Mouse (Mus musculus) right cerebral cortex, postnatal 14 days (tissue): ENCODE data around the gene Cys1.
"Not testable (repeated sequence)": the region's sequence is repeated elsewhere in the genome, so short reads cannot be mapped to it uniquely, and the experiment has no call there.

Experiments used
- DNase-seq: peaks from one replicate; pipeline ENCODE4 v3.0.0; 2022

Cys1 gene

DNA sequence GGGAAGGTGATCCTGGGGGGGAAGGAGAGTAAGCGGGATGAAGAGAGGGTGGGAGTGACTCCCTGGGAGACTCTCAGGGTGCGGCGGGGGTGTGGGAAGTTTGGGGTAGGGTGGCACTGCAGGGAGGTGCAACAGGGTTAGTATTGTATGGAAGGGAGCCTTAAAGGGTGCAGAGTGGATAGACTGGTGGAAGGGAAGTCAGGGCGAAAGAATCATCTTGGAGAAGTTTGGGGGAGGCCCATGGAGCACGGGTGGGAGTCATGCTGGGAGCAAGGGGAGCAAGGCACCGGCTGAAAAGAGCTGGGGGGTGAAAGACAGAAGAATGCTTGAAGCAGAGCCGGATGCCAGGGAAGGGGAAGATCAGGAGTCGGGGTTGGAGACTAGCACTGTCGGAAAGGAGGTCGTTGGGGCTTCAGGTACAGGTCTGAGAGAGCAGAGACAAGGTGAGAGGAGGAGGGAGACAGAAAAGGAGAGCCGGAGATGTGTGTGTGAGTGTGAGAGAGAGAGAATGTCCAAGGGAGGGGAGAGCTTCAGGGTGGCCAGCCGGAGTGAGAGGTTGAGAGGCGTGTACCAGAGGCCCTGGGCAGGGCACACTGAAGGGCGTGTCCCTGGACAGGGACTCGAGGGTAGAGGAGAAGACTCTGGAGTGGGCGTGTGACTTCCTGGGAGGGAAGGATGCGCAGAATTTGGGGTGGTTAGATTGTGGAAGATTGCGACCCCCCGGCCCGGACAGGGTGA is at the start of gene Cys1:
Gene Cys1, minus strand, starts transcription at position 528 of the 738 bp plus-strand sequence.
- DNase-seq = no peak

DNA sequence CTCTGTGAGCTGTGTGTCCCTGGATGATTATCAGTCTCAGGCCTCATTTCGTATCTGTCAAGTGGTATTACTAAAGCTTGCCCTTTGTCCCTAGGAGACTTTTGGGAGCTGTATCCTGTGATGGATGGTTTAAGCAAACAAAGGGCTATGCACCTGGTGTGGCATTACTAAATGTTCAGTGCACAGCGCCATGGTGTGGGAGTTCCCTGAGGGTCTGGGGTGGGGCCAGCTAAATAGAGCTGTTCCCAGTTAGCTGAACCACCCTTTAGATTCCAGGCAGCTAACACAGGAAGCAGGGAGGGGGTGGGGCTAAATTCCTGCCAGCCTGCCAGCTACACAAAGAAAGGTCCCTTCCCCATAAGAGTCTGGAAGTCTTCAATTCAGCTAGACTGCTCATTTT is 42.8 kb upstream of the Cys1 start:
- no peak for DNase-seq

DNA sequence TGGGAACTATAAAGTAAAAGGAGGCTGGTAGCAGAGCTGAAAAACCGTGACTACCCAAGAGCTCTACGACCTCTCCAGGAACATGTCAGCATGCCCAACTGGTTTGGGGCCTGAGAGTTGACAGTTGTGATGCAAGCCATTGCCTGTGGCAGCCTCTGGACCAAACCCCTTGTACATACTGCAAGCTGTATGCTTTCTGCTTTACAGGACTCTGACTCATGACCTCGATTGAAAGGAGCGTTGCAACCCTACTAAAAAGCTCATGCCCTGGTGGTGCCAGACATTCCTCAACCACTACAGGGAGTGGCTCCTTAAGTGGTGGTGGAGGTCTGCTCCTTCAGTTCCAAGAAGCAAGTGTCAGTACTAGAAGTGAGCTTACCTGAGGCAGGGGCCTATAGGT is 42.2 kb upstream of the Cys1 start:
- DNase-seq = no peak

DNA sequence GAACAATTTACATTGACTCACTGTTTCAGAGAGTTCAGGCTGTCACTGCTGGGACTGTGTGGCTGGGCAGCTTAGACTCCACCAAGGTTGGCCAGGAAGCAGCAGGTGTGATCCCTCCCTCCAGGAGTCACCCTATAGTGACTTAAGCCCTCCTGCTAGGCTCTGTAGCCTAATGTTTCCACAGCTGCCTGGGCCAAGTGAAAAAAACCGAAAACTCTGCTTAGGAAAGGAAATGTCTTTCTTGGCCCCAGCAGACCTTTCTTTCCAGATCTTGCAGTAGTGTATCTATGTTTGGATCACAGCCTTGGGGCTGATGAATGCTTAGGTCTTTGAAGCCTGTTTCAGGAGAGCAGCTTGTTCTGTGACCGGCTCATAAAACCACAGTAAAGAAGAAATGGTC is 41.8 kb upstream of the Cys1 start:
- no peak for DNase-seq

DNA sequence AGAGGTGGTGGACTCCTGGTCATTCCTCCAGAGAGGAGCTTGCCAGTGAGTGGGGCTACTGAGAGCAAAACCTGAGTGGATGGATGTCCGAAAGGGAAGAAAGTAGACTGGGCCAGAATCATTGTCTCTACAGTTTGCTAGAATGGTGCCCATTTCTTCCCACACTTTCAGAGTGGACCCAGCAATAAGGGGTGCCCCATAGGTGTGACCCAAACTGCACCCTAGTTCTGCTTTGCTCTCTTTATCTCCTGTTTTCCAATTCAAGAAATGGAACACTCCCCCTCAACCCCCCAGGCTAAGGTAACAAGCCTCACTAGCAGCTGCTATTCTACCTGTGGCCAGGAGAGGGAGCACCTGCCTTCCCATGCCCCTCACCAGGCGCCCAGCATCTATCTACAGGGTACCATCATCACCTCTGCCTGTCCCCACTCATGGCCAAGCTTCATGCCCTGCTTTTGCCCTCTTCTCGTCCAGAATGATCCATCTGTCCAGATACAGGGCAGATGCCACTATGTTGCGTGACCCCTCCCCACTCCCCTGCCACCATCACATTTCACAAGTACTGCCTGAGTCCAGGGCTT is 35.2 kb upstream of the Cys1 start:
- peak; percentile 40 for DNase-seq

DNA sequence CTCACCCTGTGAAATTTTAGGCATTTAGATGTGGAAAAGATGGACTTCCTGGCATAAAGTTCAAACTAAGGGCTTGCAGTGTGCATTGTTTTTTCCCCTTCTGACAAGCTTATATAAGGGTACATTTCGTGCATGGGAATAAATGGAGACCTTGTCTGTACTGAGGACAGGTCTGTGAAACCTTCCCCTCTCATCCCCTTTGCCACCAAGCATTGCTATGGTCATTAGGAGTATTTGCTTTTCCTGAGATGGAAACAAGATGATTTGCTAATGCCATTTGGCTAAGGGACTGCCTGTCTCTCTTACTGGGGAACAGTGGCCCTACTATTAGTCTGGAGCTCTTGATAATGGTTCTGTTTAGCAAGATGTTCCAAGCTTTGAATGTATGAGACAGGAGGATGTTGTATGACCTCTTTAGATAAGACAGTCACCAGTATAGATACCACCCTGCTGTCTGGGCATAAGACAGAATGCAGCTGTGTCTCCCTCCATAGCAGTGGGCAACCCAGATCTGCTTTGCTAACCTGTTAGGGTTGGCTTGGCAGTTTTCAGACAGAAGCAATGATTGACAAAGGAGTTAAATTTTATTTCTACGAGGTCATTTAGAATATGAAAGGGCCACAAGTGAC is 33.8 kb upstream of the Cys1 start:
- no peak for DNase-seq

DNA sequence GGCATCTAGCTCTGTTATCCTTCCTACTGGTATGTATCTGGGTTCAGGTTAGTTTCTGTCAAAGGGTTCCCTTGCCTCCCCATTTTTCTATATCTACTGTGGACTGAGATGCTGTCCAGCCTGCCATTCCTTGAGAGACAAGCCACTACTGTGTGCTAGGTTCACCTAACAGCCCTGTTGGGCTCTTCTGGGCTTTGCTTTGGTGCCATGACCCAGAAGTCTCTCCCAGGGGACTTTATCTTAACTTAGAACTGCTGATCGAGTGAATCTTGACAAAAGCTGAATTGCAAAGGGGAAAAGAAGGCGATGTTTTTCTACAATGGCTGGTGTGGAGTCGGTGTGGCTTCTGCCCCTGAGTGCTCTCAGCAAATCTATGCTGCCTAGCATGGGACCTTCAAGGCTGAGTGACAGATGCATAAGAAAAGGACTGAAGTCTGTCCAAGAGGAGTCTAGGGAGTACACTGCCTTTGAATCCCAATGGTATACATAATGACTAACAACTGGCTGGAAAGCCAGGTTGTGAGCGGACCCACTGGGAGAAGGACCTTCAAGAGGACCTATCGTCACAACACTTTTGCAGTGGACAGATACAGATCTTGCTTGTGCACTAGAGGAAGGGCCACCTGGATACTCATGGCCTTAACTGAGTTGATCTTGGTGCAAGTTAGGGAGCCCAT is 33.1 kb upstream of the Cys1 start:
- DNase-seq = no peak

DNA sequence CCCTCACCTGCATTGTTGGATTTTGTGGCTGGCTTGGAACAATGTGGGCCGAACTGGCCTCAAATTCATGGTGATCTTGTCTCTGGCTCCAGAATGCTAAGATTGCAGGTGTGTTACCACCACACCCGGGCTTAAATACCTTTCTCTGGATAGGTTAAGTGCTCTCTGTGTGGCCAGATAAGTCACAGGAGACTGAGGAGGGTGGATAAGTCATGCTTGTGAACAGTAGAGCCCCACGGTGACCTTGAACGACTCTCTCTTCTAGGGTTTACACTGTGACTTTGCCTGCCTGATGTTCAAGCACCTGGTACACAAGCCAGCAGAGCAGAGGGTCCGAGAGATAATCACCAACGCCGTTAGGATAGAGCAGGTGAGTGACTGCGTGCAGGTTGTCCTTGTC is 30.8 kb upstream of the Cys1 start:
- no peak for DNase-seq

DNA sequence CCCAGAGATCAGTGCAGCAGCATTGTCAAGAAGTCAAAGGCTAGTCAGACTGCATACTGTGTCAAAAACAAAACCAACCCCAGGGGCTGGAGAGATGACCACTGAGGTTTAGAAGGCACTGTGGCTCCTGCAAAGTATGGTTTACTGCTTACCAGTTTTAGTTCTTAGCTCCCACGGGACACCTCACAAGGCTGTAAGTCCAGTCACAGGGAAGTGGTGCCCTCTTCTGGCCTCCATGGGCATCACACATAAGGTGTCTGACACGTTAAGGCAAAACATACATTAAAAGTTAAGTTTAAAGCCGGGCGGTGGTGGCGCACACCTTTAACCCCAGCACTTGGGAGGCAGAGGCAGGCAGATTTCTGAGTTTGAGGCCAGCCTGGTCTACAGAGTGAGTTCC is 29.1 kb upstream of the Cys1 start:
- DNase-seq = no peak

DNA sequence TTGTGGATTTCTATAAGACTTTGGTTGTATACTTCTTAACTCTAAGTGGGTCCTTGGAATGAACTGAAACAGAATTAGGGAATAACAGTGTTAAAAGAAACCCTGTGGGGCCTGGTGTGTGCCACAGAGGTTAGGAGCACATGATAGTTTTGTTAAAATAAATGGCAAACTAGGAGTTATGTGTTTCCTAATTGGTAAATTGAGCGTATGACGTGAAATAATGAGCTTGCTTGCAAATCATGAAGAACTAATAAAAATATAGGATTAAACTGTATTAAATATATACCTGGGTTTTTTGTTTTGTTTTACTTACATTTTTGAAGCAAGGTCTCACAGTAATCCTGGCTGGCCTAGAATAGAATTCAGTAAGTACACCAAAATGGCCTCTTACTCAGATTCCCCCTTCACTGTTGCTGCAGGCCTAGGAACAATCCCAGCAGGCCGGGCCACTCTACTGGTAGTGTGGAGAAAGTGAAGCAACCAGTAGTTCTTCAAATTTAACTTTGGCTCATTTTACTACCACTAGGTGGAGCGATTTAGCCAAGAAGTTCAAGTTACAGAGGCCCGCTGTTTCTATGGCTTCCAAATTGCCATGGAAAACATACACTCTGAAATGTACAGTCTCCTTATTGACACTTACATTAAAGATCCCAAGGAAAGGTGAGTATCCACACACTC is 28.4 kb upstream of the Cys1 start:
- peak; percentile 32 for DNase-seq

DNA sequence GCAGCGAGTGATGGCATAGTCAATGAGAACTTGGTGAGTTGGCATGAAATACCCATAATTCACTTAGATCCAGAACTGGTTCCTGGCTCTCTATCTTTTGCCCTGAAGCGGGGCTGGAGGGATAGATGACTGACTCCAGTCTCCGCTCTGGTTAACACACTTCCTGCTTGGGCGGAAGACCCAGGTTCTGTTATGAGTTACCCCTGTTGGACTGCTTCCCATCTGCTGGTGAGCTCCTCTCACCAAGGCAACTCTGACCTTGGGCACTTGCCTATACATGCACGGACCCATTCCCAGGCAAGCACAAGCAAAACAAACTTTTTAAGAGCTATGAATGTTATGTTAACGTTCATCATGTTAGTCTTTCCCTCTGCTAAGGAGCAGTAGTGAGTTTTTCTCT is 27.8 kb upstream of the Cys1 start:
- DNase-seq = no peak

DNA sequence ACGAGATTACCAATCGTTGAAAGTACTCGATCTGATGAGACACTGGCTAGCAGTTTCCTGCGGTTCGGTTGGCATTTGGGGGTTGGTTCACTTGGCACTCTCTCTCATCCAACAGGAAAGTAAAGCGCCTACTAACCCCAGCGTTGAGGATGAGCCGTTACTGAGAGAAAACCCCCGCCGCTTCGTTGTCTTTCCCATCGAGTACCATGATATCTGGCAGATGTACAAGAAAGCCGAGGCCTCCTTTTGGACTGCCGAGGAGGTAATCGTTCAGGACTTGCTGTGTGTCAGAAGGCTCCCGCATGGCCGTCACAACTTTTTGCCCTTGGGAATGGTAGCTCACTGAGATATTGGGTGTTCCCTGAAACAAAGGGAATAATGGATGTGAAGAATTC is 27.2 kb upstream of the Cys1 start:
- no peak for DNase-seq

DNA sequence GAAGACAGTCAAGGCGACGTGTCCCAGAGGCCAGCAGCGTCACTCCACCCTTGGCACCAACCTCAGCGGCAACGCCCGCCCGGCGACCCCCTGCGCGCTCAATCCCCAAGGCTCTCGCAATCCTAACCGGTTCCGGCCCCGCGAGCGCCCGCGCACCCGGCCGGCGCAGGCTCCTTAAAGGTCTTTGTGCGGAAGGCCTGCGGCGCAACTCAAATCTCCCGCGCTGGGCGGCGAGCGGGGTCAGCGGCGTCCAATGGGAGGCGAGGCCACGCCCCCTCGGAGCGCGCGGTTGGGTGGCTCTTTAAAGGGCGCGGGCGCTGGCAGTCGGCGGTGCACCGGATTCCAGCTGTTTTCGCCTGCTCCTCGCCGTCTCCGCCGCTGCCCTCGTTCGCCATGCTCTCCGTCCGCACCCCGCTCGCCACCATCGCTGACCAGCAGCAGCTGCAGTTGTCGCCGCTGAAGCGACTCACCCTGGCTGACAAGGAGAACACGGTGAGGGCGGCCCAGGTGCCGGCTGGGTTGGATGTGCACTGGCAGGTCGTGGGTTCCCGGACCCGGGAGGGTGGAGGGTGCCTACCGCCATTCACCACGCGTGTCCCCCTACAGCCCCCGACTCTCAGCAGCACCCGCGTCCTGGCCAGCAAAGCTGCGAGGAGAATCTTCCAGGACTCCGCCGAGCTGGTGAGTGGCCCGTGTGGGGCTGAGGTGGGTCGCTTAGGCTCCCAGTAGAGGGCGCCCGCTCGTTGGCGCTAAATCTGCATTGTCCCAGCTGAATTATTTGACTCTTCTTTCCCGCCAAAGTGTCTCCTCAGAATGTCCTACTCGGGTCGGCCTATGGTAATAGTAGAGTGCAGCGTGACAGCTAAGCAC is 26.6 kb upstream of the Cys1 start, which contains the start of gene Rrm2:
Gene Rrm2, plus strand, starts transcription at position 288 of the 870 bp plus-strand sequence.
- peak; percentile 97 for DNase-seq

DNA sequence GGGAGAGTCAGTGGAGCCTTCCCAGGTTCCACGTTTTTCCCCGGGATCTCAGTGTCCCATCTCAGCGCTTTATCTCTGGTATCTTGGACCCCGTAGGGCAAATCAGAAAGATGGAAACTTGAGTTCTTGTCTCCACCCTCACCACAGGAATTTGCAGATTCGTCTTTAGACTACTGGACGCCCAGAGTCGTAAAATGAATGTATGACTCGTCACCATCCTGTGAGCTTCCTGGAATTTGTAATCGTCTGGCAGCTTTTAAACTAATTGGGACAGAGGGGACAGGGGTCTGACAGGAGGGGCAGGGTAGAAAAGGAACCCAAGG is 25.8 kb upstream of the Cys1 start:
- no peak for DNase-seq

DNA sequence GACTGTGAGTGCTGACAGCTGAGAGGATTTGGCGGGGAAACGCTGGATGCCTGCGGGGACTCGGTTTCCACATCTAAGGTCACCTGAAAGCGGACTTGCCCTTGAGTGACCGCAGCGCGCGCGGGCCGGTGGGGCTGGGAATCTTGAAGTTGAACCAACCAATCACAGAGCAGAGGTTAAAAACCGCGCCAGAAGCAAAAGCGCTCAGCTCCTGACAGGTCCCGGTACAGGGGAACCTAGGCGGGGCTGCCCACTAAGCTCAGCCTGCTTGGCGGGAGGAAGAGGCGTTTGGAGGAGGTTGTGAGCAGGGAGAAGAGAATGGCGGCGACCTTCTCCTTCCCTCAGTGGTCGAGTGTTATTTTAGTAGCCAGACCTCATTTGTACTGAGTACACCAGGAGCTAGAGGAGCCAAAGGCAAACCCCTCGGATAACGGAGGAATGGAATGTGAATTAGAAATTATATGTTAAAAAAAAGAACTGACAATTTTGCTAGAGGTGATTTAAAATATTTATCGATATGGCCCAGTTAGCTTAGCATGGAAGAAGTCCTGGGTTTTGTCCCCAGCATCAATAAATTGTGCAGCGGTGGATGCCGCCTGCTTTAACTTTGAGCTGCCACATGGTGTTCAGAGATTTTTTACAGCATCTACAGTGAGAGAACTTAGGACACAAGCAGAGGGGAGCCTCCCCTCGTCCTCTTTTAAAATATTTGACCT is 25.3 kb upstream of the Cys1 start:
- DNase-seq = peak; percentile 17

DNA sequence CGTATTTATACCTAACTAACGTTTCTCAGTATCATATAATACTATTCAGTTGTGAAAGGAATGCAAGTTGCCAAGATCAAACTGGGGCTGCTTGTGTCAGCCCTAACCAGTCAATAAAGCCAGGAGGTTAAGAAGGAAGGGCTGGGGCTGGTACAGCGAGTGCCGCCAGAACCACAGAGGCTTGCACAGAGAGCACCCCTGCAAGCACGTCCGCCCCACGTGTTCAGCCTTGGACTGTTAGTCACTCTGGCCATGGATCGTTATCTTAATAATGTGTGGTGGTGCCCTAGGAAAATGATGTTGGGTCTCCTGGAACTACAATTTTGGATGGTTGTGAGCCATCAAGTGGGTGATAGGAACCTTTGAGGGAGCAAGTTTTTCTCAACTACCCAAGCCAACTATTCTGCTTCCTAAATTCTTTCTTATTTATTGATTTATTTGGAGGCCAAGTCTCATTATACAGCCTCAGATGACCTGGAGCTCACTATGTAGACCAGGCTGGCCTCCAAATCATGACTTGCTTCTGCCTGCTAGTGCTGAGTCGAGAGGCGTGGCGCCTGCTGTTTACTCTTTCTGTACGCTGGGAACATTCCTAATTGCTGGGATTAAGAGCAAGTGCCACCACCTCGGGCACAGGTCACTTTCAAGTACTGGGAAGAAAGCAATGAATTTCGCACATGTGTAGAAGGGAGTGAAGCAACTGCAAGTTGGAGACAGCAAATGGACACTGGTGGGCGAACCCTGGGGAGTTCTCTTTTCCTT is 24.1 kb upstream of the Cys1 start:
- DNase-seq = no peak

DNA sequence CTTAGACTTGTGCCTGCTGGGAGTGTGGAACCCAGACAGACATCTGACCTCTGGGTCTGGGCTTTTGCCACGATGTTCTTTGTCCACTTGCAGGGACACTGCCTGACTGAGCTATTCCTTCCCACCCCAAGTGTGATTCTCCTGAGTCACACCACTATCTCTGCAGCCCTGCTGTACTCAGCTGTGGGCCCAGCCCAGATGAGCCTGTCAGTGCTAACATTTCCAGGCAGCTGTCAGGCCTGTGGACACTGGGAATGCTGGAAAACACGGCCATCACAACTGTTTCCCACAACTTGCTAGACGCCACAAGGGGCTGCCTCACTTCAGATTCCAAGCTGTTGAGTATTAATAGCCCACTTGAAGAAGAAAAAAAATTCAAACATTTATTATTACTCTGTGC is 21.4 kb upstream of the Cys1 start:
- DNase-seq = no peak

DNA sequence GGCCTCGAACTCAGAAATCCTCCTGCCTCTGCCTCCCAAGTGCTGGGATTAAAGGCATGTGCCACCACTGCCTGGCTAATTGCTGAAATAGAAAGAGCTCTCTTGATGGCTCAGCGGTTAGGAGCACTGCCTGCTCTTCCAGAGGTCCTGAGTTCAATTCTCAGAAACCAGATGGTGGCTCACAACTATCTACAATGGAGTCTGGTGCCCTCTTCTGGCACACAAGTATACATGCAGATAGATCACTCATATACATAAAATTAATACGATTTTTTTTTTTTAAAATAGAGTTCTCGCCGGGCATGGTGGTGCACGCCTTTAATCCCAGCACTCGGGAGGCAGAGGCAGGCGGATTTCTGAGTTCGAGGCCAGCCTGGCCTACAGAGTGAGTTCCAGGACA is 20.0 kb upstream of the Cys1 start:
- DNase-seq = not testable (repeated sequence)

DNA sequence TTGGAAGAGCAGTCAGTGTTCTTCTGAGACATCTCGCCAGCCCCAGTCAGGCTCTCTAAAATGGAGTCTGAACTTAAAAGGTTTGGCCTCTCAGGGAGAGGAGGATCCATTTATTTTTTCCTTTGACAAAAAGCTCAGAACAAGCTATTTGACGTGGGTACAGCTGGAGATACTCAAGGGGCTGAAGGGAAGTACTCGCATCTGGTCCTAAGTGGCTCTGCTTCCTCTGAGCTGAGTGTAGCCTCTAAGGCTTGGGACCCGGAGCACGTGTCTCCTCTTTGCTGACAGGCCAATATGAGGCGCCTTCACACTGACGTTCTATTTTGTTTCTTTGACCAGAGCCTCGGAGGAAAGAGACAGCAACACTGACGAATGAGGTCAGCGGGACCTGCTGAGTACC is 18.0 kb upstream of the Cys1 start:
- DNase-seq = no peak

DNA sequence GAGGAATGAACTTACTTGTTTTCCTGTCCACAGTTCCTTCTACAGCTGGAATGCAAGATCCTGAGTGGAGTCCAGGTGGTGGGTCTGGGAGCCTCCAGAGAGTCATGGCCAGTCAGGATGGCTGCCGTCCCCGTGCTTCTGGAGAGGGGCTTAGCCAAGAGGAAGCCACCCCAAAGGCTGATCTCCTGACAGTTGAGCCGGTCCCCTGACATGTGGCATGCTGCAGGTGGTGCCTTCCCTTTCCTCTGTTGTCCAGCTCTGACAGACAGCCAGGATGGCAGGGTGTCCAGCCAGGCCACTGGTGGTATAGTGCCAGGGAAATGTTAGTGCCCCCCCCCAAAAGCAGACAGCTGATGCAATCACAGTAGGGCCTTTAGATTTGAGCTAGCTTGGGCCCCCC is 16.9 kb upstream of the Cys1 start:
- no peak for DNase-seq
